Mouse (Mus musculus): ENCODE measurements around the gene Katna1.
A peak's percentile ranks its signal among the peaks of the same experiment; 100 is the strongest.
"Not testable (repeated sequence)": the region's sequence is repeated elsewhere in the genome, so short reads cannot be mapped to it uniquely, and the experiment has no call there.

The Katna1 gene

GRCm38 (mm10) chr10:7725751-7726500 is at the start of gene Katna1:
Katna1 (plus strand) TSS chr10:7726000.
- DNase-seq: peak; percentile 92

- peak; percentile 91 for DNase-seq
These were observed 45.0 kb upstream of the Katna1 start, which contains the start of the genes Pcmt1 and Lats1 for GRCm38 (mm10) chr10:7680731-7681301. Pcmt1 (minus strand) TSS chr10:7681136. Lats1 (plus strand) TSS chr10:7681214.

- DNase-seq: peak; percentile 67
These were observed 44.3 kb upstream of the Katna1 start for GRCm38 (mm10) chr10:7681343-7682025.

- no peak for DNase-seq
These were observed 43.6 kb upstream of the Katna1 start for GRCm38 (mm10) chr10:7682249-7682648.

GRCm38 (mm10) chr10:7686902-7687301 is 38.9 kb upstream of the Katna1 start:
- DNase-seq: no peak

GRCm38 (mm10) chr10:7695286-7695685 is 30.5 kb upstream of the Katna1 start:
- no peak for DNase-seq

- no peak for DNase-seq
These were observed 25.7 kb upstream of the Katna1 start for GRCm38 (mm10) chr10:7700120-7700519.

GRCm38 (mm10) chr10:7702586-7702985 is 23.2 kb upstream of the Katna1 start:
- no peak for DNase-seq

- DNase-seq: no peak
These were observed 15.7 kb upstream of the Katna1 start for GRCm38 (mm10) chr10:7710121-7710520.

- no peak for DNase-seq
These were observed 13.3 kb upstream of the Katna1 start for GRCm38 (mm10) chr10:7712506-7712905.

GRCm38 (mm10) chr10:7715056-7715455 is 10.7 kb upstream of the Katna1 start:
- no peak for DNase-seq

GRCm38 (mm10) chr10:7726501-7726812 is 657 bp downstream of the Katna1 start:
- no peak for DNase-seq

GRCm38 (mm10) chr10:7727011-7727410 is 1.2 kb downstream of the Katna1 start:
- no peak for DNase-seq

- DNase-seq: no peak
These were observed 5.8 kb downstream of the Katna1 start for GRCm38 (mm10) chr10:7731582-7731981.

GRCm38 (mm10) chr10:7737122-7737521 is 11.3 kb downstream of the Katna1 start:
- no peak for DNase-seq

GRCm38 (mm10) chr10:7737914-7738313 is 12.1 kb downstream of the Katna1 start:
- no peak for DNase-seq

- DNase-seq: not testable (repeated sequence)
These were observed 19.7 kb downstream of the Katna1 start for GRCm38 (mm10) chr10:7745528-7745927.

- no peak for DNase-seq
These were observed 23.0 kb downstream of the Katna1 start for GRCm38 (mm10) chr10:7748752-7749151.

GRCm38 (mm10) chr10:7757544-7757943 is 31.7 kb downstream of the Katna1 start:
- DNase-seq: no peak

GRCm38 (mm10) chr10:7772346-7772745 is 46.5 kb downstream of the Katna1 start:
- DNase-seq: no peak

GRCm38 (mm10) chr10:7772769-7773168 is 47.0 kb downstream of the Katna1 start:
- no peak for DNase-seq

GRCm38 (mm10) chr10:7775421-7775820 is 49.6 kb downstream of the Katna1 start:
- DNase-seq: no peak

GRCm38 (mm10) chr10:7778361-7778760 is 52.6 kb downstream of the Katna1 start:
- DNase-seq: no peak

GRCm38 (mm10) chr10:7779751-7780237 is 54.0 kb downstream of the Katna1 start:
- no peak for DNase-seq
